Mouse (Mus musculus) cerebellum, adult 2 months (tissue): Measurements from ENCODE around the gene Kifc5b.

Source experiments
- CTCF ChIP-seq: fragments of 200-500 bp; IDR thresholded peaks from 2 replicates; pipeline ENCODE4 v1.5.1; 2011; ENCODE audit warnings: low read depth, mild to moderate bottlenecking, control low read depth, low read length, moderate library complexity, borderline replicate concordance; ENCODE audit not compliant: insufficient read depth
- POLR2A ChIP-seq: fragments of 200-500 bp; IDR thresholded peaks from 2 replicates; pipeline ENCODE4 v1.6.1; 2011; ENCODE audit warnings: low read length, control low read depth, borderline replicate concordance; ENCODE audit not compliant: insufficient read depth

GRCm38 (mm10) chr17:26961572-26962240 lies 44.8 kb downstream of the Kifc5b start:
- TF ChIP-seq CTCF = no peak
- TF ChIP-seq POLR2A = no peak
